Mouse (Mus musculus): ENCODE data around the gene Galp. TPM values are rescaled to one million over a fixed set of nuclear protein-coding genes. Genes with fewer than 3 reads are reported as not detected.

Gene Galp
- not detected in 2 replicates for polyA plus RNA-seq (2011; ENCODE audit: insufficient read length, low read depth, missing spikeins)

DNA sequence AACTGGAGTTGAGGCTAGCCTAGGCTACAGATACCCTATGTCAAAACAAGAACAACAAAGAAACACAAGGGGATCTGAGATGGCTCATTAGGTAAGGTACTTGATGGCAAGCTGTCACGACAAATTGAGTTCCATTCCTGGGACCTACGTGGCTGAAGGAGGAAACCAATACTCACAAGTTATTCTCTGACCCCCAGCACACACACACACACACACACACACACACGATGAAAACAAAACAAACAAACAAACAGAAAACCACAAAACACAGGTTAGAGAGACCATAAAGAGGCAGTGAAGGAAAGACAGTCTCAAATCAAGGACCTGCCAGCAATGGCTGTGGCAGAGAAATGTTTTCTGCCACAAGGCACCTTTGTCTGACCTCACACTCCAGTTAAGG lies at the start of gene Galp:
Gene Galp (plus strand): TSS at position 301 of the 400 bp plus-strand sequence.
- Histone ChIP-seq H3K4me1 (ENCODE audit: control insufficient read depth, insufficient read depth, low read length) (no peaks in the 10 kb centered on the region), H3K27ac (ENCODE audit: insufficient read depth, low read length) (no peak within 1 kb of the TSS), H3K4me3 (ENCODE audit: insufficient read depth, low read length) (no peak within 1 kb of the TSS)
- no peak for TF ChIP-seq POLR2A (IDR thresholded peaks at IDR 0.05; ENCODE audit: low read depth, low read length)
- TF ChIP-seq CTCF (IDR thresholded peaks at IDR 0.05; ENCODE audit: borderline replicate concordance, insufficient read depth, low read length) = no peak

DNA sequence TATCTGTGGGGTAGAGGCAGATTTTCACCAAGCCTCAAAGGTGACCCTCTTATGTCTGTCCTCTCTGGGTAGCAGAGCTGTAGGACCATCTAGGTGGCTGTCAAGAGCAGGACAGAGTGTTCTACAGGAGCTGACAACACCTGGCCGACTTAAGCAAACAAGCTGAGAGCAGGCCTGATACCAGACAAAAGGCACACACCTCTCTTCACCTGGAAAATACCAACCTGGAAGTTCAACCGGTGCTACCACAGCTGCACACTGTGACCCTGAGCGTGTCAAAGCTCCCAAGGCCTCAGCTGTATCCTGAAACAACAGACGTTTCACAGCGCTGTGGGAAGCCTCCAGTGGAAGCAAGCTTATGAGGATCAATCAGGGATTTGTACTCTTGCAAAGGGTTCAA lies 49.2 kb upstream of the Galp start:
- peaks cover 14% of the 10 kb centered on the region for H3K4me1 ChIP-seq (ENCODE audit: control insufficient read depth, insufficient read depth, low read length)
- no peak overlapping the region for H3K4me3 ChIP-seq (ENCODE audit: insufficient read depth, low read length)
- TF ChIP-seq CTCF (IDR thresholded peaks at IDR 0.05; ENCODE audit: borderline replicate concordance, insufficient read depth, low read length) (no peak), POLR2A (IDR thresholded peaks at IDR 0.05; ENCODE audit: low read depth, low read length) (no peak)
- peak overlapping the region; percentile 80; the same call in 1 of the 2 replicates for H3K27ac ChIP-seq (ENCODE audit: insufficient read depth, low read length)

- H3K4me3 ChIP-seq (ENCODE audit: insufficient read depth, low read length) = no peak overlapping the region
- peaks cover 19% of the 10 kb centered on the region; the same call in 1 of the 2 replicates for H3K4me1 ChIP-seq (ENCODE audit: control insufficient read depth, insufficient read depth, low read length)
- H3K27ac ChIP-seq (ENCODE audit: insufficient read depth, low read length) = no peak overlapping the region
- TF ChIP-seq POLR2A (IDR thresholded peaks at IDR 0.05; ENCODE audit: low read depth, low read length) (no peak), CTCF (IDR thresholded peaks at IDR 0.05; ENCODE audit: borderline replicate concordance, insufficient read depth, low read length) (no peak)
These were observed 45.6 kb upstream of the Galp start for GRCm38 (mm10) chr7:6151266-6151665.

- TF ChIP-seq POLR2A (IDR thresholded peaks at IDR 0.05; ENCODE audit: low read depth, low read length) = no peak
- no peak for TF ChIP-seq CTCF (IDR thresholded peaks at IDR 0.05; ENCODE audit: borderline replicate concordance, insufficient read depth, low read length)
- Histone ChIP-seq H3K27ac (ENCODE audit: insufficient read depth, low read length) (no peak overlapping the region), H3K4me1 (ENCODE audit: control insufficient read depth, insufficient read depth, low read length) (peaks cover 21% of the 10 kb centered on the region)
These were observed 44.9 kb upstream of the Galp start for GRCm38 (mm10) chr7:6152036-6152435.

DNA sequence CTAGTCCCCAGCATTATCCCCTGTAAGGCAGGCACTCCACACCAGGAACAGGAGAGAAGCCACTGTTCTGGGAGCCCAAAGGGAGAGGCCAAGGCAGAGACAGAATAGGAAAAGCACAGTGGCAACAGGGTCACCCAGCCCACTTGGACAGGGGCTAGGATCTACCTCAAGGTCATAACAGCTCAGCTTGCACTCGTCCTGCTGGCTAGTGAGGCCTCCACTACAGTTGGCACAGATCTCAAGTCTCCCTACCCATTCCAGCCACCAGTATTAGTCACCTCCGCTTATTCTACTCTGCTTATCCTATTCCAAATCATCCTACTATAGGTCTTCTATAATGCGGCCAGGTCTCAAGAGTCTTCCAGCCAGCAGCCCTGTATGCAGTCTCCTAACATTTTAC lies 43.8 kb upstream of the Galp start:
- H3K4me3 ChIP-seq (ENCODE audit: insufficient read depth, low read length) = no peak overlapping the region
- TF ChIP-seq POLR2A (IDR thresholded peaks at IDR 0.05; ENCODE audit: low read depth, low read length) (no peak), CTCF (IDR thresholded peaks at IDR 0.05; ENCODE audit: borderline replicate concordance, insufficient read depth, low read length) (no peak)
- H3K27ac ChIP-seq (ENCODE audit: insufficient read depth, low read length) = 0 out of 2 replicates have a peak overlapping the region, but pooled peaks have one; percentile 2
- peaks cover 17% of the 10 kb centered on the region for H3K4me1 ChIP-seq (ENCODE audit: control insufficient read depth, insufficient read depth, low read length)

More at GRCm38 (mm10) chr7:6152036-6152435, 44.9 kb upstream of the Galp start:
- H3K4me3 ChIP-seq (ENCODE audit: insufficient read depth, low read length) = no peak overlapping the region

GRCm38 (mm10) chr7:6154164-6154563 lies 42.7 kb upstream of the Galp start:
- peak overlapping the region; percentile 71 for H3K4me3 ChIP-seq (ENCODE audit: insufficient read depth, low read length)
- H3K4me1 ChIP-seq (ENCODE audit: control insufficient read depth, insufficient read depth, low read length) = peaks cover 17% of the 10 kb centered on the region
- TF ChIP-seq POLR2A (IDR thresholded peaks at IDR 0.05; ENCODE audit: low read depth, low read length) (no peak), CTCF (IDR thresholded peaks at IDR 0.05; ENCODE audit: borderline replicate concordance, insufficient read depth, low read length) (no peak)
- H3K27ac ChIP-seq (ENCODE audit: insufficient read depth, low read length) = no peak overlapping the region; the same call in 1 of the 2 replicates

DNA sequence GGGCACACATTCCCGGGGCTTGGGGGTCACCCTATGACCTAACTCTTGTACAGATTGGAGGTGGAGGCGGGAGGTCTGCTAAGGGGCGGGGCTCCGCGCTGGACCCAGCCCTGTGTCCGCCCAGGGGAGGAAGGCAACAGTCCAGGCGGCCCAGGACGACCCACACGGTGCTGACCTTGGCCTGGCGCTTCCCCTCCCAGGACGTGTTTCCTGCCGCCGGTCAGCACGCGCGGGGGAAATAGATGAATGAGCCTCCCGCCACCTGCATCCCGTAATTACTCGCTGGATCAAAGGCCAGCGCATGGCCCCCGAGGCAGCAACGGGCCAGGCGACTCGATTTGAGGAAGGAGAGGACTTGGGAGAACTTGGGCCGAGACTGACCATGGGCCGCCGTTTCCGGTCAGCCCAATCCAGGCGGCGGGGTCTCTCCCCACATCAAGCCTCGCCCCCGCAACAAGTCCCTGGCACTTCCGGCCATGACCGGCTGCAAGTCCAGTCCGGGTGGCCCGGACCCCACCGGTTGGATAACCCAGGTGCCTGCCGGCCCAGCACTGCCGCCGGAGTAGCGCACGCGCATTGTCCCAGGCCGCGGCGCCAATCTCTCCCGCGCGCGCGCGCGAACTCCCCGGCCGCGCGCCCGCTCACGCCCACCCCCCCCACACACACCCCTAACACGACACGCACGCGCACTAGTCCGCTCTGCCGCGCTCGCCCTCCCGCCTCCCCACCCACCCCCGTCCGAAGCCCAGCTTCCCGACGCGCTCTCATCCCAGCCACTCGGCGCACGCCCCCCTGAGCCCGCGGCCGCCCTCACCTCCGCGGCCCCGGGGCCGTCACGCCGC lies 41.6 kb upstream of the Galp start:
- Histone ChIP-seq H3K27ac (ENCODE audit: insufficient read depth, low read length) (peak overlapping the region; percentile 82), H3K4me3 (ENCODE audit: insufficient read depth, low read length) (peak overlapping the region; percentile 71), H3K4me1 (ENCODE audit: control insufficient read depth, insufficient read depth, low read length) (peaks cover 17% of the 10 kb centered on the region)
- TF ChIP-seq CTCF (IDR thresholded peaks at IDR 0.05; ENCODE audit: borderline replicate concordance, insufficient read depth, low read length) (no peak), POLR2A (IDR thresholded peaks at IDR 0.05; ENCODE audit: low read depth, low read length) (peak; percentile 67)

GRCm38 (mm10) chr7:6155901-6156411 lies 40.9 kb upstream of the Galp start, which contains the start of gene Zfp787:
TSS of gene Zfp787 (minus strand) at chr7:6155997.
- TF ChIP-seq CTCF (IDR thresholded peaks at IDR 0.05; ENCODE audit: borderline replicate concordance, insufficient read depth, low read length) (no peak), POLR2A (IDR thresholded peaks at IDR 0.05; ENCODE audit: low read depth, low read length) (peak; percentile 46)

DNA sequence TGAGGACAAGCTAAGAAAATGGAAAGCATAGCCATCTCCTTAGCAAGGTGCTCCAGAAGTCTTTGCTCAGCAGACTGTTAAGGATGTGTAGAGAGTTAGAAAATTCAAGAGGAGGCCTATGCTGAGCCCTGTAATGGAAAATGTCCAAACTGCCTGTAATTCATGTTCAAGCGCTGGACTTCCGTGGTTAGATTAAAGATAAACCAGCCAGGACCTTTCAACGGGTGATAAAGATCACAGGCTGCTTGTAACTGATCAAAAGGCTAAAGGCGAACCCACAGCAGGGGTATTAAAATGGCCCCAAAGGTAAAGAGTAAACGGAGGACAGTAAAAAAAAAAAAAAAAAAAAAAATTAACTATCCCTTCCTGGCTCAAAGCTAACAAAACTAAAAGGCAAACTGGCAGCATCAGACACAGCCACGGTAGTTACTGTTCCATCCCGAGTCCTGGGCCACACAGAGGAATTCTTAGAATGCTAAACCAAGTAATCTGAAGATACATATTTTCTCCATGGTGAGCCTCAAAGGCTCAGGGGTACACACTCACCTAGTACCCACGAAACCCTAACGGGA lies 39.9 kb upstream of the Galp start:
- Histone ChIP-seq H3K4me1 (ENCODE audit: control insufficient read depth, insufficient read depth, low read length) (peaks cover 17% of the 10 kb centered on the region), H3K4me3 (ENCODE audit: insufficient read depth, low read length) (peak overlapping the region; percentile 71), H3K27ac (ENCODE audit: insufficient read depth, low read length) (no peak overlapping the region)
- TF ChIP-seq POLR2A (IDR thresholded peaks at IDR 0.05; ENCODE audit: low read depth, low read length) (no peak), CTCF (IDR thresholded peaks at IDR 0.05; ENCODE audit: borderline replicate concordance, insufficient read depth, low read length) (no peak)

More at GRCm38 (mm10) chr7:6155901-6156411, 40.9 kb upstream of the Galp start, which contains the start of gene Zfp787:
- H3K4me1 ChIP-seq (ENCODE audit: control insufficient read depth, insufficient read depth, low read length) = peaks cover 17% of the 10 kb centered on the region
- peak within 1 kb of the TSS; percentile 82 for H3K27ac ChIP-seq (ENCODE audit: insufficient read depth, low read length)
- H3K4me3 ChIP-seq (ENCODE audit: insufficient read depth, low read length) = peak within 1 kb of the TSS; percentile 71
